Mouse (Mus musculus) forebrain, postnatal 0 days (tissue): ENCODE measurements at regions not wholly inside any gene's neighbourhood (a gene's known extent, or its start where the extent isn't known, plus 50 kb on each side); places are given as distances from the start of the nearest gene placed in this dataset.

Experiments used
- ATAC-seq: fragments of 200-750 bp; cut with Nextera tagmentation; 2 replicates; pipeline ENCODE4 v1.8.0; 2017; ENCODE audit warnings: mild to moderate bottlenecking, moderate library complexity
- DNase-seq: peaks from one replicate; pipeline ENCODE4 v3.0.0-alpha.2; 2015
- H3K27ac ChIP-seq: fragments of 300-500 bp; sonication (generic); 2 replicates; pipeline ENCODE4 v1.5.1; 2014; ENCODE audit warnings: low read depth, mild to moderate bottlenecking, antibody characterized with exemption, low read length, moderate library complexity, mixed read lengths
- H3K27me3 ChIP-seq: fragments of 300-500 bp; sonication (generic); 2 replicates; pipeline ENCODE4 v1.6.1; 2014; ENCODE audit warnings: mild to moderate bottlenecking, low read length, mixed read lengths; ENCODE audit not compliant: insufficient read depth
- H3K36me3 ChIP-seq: fragments of 300-500 bp; sonication (generic); 2 replicates; pipeline ENCODE4 v1.6.1; 2014; ENCODE audit warnings: mild to moderate bottlenecking, moderate library complexity; ENCODE audit not compliant: insufficient read depth
- H3K4me1 ChIP-seq: fragments of 300-500 bp; sonication (generic); 2 replicates; pipeline ENCODE4 v1.6.1; 2014; ENCODE audit warnings: antibody characterized with exemption; ENCODE audit not compliant: insufficient read depth
- H3K4me2 ChIP-seq: fragments of 300-500 bp; sonication (generic); 2 replicates; pipeline ENCODE4 v1.6.1; 2014; ENCODE audit warnings: low read depth, mild to moderate bottlenecking, moderate library complexity
- H3K4me3 ChIP-seq: fragments of 300-500 bp; sonication (generic); 2 replicates; pipeline ENCODE4 v1.5.1; 2014; ENCODE audit warnings: low read depth, low read length, mixed read lengths
- H3K9ac ChIP-seq: fragments of 300-500 bp; sonication (generic); 2 replicates; pipeline ENCODE4 v1.6.1; 2014; ENCODE audit warnings: mild to moderate bottlenecking
- H3K9me3 ChIP-seq: fragments of 300-500 bp; sonication (generic); 2 replicates; pipeline ENCODE4 v1.6.1; 2016; ENCODE audit warnings: low read length
- CTCF ChIP-seq: sonication (generic); IDR thresholded peaks from 2 replicates; pipeline ENCODE4 v1.5.1; 2016; ENCODE audit warnings: antibody characterized with exemption, control low read depth, low read depth
- WGBS: fragments of 180-500 bp; shearing (Covaris S2); extraction: QIAGEN DNeasy Blood & Tissue Kit; methylation state at CpG from one replicate; pipeline ENCODE4 v1.1.7; 2014; 5-methylcytosine and 5-hydroxymethylcytosine counted together

DNA sequence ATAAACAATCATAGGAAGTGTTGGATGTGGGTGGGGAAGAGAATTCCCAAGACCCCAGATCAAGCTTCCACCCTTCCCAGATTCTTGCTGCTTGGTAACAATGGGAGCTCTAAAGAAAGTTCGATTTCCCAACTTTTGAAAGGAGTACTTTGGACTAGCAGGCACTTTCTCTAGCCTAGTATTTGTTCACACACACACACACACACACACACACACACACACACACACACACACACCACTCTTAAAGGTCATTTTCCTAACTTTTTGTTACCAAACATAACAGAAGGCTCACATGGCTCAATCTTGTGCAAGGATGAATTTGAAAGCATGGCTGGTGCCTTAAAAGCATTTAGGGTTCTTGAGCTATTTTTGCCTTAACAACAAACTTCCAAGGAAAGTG, 71.6 kb upstream of the Pgrmc2 start:
- H3K9me3 ChIP-seq = no peaks in the 10 kb centered on the region
- DNase-seq (no peak), ATAC-seq (no peak)
- no peaks in the 10 kb centered on the region for H3K4me1 ChIP-seq
- H3K36me3 ChIP-seq = no peaks in the 10 kb centered on the region
- H3K27ac ChIP-seq = no peak overlapping the region
- WGBS = 73% methylated on average over 1 of the region's 1 CpGs
- H3K4me3 ChIP-seq = no peak overlapping the region
- no peak overlapping the region for H3K4me2 ChIP-seq
- H3K9ac ChIP-seq = no peak overlapping the region
- no peaks in the 10 kb centered on the region for H3K27me3 ChIP-seq
- TF ChIP-seq CTCF = no peak

DNA sequence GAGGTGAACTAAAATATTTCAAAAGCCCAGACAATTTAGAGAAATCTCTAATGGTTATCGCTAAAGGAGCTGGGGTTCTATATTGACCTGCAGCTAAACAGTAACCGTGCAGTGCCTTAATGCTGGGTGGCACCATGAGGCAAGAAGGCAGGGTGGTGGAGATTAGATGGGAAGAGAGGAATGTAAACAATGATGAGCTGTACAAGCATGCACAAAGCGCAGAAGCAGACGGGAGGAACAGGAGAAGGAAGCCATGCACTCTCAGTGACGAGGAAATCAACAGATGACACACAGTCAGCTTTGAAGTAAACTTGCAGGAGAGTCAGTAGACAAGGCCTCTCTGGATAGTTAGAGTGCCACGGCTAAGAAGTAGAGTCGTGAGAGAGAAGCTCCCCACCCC, 69.1 kb upstream of the Pgrmc2 start:
- H3K4me1 ChIP-seq = no peaks in the 10 kb centered on the region
- no peaks in the 10 kb centered on the region for H3K9me3 ChIP-seq
- H3K36me3 ChIP-seq = no peaks in the 10 kb centered on the region
- no peak for DNase-seq
- ATAC-seq = no peak
- 88% methylated on average over 7 of the region's 7 CpGs for WGBS
- no peaks in the 10 kb centered on the region for H3K27me3 ChIP-seq
- no peak for TF ChIP-seq CTCF
- H3K4me3 ChIP-seq = no peak overlapping the region
- no peak overlapping the region for H3K9ac ChIP-seq
- H3K4me2 ChIP-seq = no peak overlapping the region
- H3K27ac ChIP-seq = no peak overlapping the region

DNA sequence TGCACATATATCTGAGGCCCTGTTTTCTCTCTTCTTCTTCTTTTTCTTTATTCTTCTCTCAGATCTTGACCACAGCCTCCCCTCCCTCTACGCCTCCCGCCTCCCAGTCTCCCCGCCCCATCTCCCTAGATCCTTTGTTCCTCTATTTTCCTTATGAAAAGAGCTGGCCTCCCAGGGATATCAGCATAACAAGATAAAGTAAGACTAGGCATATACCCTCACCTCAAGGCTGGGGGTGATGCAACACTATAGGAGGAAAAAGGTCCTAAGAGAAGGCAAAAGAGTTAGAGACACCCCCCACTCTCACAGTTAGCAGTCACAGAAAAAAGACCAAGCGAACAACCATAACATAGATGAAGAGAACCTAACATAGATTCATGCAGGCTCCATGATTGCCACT, 57.5 kb upstream of the Pgrmc2 start:
- no peaks in the 10 kb centered on the region for H3K27me3 ChIP-seq
- H3K9me3 ChIP-seq = no peaks in the 10 kb centered on the region
- no peak for DNase-seq
- H3K4me3 ChIP-seq = no peak overlapping the region
- 87% methylated on average over 4 of the region's 4 CpGs for WGBS
- ATAC-seq = no peak
- H3K4me1 ChIP-seq = no peaks in the 10 kb centered on the region
- H3K27ac ChIP-seq = no peak overlapping the region
- H3K9ac ChIP-seq = no peak overlapping the region
- TF ChIP-seq CTCF = no peak
- no peak overlapping the region for H3K4me2 ChIP-seq
- no peaks in the 10 kb centered on the region for H3K36me3 ChIP-seq

DNA sequence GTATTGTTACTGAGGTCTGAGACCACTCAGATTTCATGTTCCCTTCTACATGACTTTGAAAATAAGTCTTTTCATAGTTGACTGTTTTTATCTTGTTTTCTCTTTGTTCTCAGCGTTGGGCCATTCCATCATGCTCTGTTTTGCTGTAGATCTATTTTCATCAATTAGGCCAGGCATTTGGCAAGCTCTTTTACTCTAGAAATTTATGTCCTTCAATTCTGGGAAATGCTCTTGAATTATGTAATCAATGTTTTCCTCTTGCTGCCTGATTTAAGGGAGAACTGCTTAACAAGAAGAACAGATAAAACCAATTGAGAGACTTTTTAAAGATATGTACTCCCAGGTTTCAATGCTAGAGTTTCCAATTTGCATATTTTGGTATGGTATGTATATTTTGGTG, 55.1 kb upstream of the Pgrmc2 start:
- no peak for TF ChIP-seq CTCF
- Histone ChIP-seq H3K36me3 (no peaks in the 10 kb centered on the region), H3K4me3 (no peak overlapping the region), H3K27ac (no peak overlapping the region), H3K27me3 (no peaks in the 10 kb centered on the region), H3K4me2 (no peak overlapping the region), H3K9me3 (no peaks in the 10 kb centered on the region), H3K4me1 (no peaks in the 10 kb centered on the region), H3K9ac (no peak overlapping the region)
- 73% methylated on average over 1 of the region's 1 CpGs for WGBS
- DNase-seq = no peak
- no peak for ATAC-seq

DNA sequence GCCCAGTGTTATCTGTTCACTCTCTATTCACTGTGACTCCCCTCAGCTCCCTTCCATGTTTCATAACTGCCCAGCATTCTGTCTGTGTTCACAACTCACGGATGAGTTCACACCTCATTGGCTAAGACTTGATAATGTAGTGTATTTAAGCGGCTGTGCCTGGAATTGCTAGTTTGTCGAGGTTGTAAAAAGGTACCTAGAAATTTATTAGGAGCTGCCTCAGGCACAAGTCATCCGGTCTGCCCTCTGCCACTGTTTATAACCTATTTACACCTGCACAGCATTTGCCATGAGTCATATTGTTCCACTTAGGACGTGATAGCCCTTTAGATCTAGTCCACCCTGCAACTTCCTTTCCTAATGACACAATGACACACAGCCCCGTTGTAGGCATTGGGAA, 50.0 kb upstream of the Pgrmc2 start:
- no peaks in the 10 kb centered on the region for H3K9me3 ChIP-seq
- H3K27ac ChIP-seq = no peak overlapping the region
- no peaks in the 10 kb centered on the region for H3K4me1 ChIP-seq
- no peak overlapping the region for H3K9ac ChIP-seq
- no peak for DNase-seq
- H3K36me3 ChIP-seq = no peaks in the 10 kb centered on the region
- no peaks in the 10 kb centered on the region for H3K27me3 ChIP-seq
- TF ChIP-seq CTCF = no peak
- no peak for ATAC-seq
- H3K4me2 ChIP-seq = no peak overlapping the region
- no peak overlapping the region for H3K4me3 ChIP-seq
- WGBS = 86% methylated on average over 6 of the region's 6 CpGs
